Mouse (Mus musculus) kidney, postnatal 14 days (tissue): ENCODE data around the gene Rnf32.

Source experiments
- DNase-seq: peaks from one replicate; pipeline ENCODE4 v3.0.0; 2022; ENCODE audit warnings: mixed read lengths

The Rnf32 gene

DNA sequence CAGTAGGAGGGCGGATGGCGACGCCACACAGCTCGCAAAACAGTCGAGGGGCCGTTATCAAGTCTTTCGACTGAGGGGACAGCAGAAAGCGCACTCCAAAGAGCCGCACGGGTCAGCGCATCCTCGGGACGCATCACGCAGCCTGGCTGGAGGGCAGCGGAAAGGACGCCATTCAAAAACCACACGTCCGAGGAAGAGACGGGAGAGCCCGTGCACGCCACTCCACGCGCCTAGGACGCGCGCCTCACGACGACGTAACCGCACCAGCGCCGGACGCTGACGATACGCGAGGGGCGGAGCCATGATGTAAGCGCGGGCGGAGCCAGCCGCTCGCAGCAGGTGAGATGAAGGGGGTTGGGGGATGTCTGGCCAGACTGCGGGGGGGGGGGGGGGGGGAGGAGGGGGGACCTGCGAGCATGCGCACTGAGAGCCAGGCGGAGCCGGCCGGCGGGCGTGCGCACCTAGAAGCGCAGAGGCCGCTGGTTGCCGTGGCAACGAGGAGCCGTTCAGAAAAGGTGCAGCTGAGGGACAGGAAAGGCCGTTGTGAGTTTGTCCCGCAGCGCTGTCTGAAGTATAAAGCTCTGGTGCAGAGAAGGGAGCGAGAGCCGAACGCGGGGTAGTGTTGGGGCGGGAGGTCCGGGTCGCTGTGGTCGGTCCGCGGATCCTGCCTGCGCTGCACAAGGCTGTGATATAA is at the start of gene Rnf32:
Gene Rnf32, plus strand, starts transcription at position 423 of the 694 bp plus-strand sequence.
- peak; percentile 87 for DNase-seq

DNA sequence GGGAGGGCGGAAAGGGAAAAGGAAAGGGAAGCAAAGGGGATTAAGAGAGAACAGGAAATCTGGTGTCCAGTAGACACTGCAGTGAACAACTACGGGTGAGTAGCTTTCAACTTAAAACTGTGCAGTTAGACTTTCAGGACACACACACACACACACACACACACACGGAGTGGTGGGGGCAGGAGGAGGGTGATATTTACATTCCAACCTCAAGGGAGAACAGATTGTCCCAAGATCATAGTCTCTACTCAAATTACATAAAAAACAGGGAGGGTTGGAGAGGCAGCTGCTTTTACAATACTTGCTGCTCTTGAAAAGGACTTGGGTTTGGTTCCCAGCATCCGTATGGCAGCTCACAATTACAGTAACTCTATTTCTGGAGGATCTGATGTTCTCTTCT is 45.6 kb upstream of the Rnf32 start:
- no peak for DNase-seq

DNA sequence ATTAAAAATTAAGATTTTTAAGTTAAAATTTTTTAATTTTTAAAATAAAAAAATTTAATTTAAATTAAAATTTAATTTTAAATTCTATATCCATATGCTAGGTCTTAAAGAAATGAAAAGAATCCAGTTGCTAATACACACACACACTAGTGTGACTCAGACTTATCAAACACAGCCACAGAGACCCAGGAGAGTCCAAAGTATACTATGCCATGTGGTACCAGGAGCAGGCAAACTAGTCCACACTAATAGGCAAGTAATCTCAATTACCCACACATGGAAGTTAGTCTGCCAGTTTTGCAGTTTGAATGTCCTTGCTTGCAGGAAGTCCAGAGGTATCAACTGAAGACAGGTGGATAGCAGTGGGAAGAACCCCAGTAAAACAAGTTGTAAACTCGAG is 35.9 kb upstream of the Rnf32 start:
- DNase-seq, result no peak

DNA sequence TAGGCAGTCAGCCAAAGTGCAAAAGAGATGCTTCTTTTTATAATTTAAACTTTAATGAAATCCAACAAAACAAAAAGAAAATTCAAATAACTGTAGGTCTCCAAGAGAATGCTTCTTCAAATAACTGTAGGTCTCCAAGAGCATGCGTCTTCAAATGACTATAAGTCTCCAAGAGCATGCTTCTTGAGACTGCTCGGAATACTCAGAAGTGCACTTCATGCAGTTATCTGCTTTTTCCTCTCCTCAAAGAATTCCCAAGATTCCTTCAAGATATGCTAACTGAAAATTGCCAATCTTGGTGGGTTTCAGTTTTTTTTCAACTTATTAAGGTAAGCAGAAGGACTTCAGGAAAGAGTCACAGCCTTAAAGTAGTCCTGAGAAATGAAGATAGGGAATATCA is 28.8 kb upstream of the Rnf32 start:
- no peak for DNase-seq

DNA sequence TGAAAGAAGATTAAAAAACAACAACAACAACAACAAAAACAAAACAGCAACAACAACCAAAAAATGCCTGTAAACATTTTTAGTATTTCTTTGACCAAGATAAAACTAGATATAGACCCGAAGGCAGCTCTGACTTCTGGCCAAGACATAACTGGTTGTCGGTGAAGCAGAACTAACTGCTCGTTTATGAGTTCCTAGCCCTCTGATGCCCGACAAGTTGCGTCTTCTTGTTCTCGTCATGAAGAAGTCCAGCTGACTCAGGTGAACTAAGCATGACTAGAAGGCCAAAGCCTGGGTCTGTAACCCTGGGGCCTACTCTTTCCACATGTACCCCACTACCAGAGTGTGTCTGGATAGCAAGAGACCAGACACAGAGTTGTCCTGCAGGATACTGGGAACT is 25.6 kb upstream of the Rnf32 start:
- peak; percentile 38 for DNase-seq

DNA sequence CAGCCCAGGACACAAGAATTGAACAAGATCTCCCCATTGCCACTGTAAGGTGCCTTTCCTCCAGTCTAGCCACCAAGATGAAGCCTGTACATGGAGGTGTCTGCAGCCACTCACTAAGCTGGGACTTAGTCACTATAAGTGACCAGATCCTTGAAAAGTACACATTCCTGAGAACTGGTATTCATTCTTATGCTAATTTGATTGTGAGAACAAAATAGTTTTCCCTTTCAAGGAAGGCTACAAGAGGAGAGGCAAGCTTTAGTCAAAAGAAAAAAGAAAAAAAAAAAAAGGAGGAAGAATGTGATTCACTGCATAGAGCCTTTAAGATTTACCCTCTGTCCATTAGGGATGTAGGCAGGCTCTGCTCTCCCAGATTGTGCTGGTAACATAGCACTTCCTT is 24.6 kb upstream of the Rnf32 start:
- DNase-seq, result no peak

DNA sequence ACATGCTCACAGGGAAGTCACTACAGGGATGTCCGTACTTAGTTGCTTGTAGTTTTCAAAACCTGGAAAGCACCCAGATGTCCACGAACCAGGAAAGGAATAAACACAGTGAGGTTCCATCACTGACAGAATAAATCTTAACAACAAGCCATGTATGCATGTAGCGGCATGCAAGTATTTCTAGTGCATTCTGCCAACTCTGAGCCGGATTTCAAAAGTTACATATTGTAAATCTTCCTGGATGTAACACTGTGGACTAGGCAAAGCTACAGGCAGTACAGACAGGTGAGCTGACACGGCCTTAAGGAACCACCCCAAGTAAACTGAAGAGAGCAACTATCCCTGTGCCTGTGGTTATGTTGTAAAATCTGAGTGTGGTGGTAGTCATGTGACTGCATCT is 9.0 kb upstream of the Rnf32 start:
- no peak for DNase-seq

DNA sequence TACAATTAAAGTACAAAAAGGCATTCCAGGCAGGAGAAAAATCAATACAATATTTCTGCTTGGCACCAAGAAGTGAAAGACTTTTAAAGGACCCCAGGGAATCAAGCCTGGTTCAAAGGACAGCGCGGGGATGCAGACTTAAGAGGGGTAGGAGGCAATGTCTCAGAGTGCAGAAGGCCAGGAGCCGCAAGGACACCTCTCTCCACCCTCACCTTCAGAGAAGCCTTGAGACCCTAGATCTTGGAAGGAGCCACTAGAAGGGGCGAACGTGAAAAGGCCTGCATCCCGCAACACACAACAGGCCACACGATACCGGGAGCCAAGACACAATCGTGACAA is 592 bp upstream of the Rnf32 start:
- DNase-seq, result no peak

DNA sequence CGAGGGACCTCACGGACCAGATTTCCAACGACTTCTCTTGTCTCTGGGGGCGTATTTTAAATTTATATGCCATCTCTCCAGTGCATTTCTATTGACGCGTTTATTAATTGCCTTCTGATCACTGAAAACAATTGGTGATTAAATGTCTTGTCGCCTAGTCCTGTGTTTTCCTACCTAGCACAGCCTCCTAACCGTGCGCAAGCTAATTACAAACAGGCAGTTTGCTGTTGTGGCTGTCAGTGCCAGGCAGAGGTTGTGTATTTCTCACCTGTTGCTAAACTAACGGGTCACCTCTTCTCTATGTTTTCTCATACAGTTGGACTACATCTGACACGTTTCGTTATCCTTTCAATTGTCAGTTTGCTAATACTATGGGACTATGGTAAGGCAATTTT is 469 bp downstream of the Rnf32 start:
- DNase-seq, result no peak

DNA sequence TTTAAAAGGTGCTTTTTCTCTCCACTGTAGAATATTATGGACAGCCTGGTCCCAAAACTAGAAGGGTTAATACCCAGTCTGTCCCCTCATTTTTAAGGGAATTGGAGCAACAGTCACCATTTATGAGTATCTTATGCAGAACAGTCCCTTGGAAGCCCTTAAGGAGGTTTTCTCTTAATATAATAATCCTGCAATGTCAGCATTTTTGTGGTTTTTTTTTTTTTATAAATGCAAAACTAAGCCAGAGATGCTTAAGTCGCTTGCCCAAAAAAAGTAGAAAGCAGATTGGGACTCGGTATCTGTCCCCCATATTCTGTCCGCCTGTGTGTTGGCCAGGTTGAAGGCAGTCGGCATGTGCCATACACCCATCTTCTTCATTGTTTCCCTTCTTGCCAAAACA is 1.4 kb downstream of the Rnf32 start:
- DNase-seq, result no peak

DNA sequence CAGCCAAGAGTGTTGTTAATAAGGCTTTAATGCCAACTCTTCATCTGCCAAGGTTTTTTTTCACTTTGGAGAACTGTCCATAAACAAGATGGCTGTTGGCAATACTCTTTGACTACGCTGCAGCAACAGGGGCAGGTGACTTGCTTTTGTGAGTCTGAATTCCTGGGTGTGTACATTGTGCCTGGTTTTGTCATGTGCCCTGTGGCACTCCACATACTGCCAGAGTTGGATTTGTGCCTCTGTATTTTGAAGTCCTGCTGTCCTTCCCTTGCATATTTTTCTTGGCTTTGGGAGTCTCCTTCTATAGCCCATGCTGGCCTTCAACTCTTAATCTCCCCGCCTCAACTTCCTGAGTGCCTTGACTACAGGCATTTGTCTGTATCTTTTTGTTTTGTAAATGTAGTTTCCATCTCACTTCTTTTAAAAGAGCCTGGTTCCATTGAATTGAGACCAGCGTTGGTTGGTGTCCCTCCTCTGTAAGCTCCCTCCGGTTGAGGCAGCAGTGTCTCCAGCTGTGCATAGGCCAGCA is 3.2 kb downstream of the Rnf32 start:
- DNase-seq, result no peak

DNA sequence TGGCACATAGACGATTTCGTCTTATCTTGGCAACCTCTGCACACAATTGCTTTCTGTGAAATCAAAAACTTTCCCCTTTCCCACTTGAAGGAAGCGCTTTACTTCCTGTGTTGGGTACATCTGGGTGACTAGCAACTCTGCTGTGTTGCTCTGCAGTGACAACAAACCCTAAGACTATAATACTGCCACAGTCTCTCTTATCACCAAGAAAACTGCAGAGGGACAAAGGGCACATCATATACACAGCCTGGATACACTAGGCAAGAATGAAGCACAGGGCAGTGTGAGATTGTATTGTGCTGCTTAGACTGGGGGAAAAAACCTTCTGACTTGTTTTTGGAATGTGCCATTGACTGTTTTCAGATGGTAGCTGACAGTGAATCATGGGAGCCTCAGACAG is 4.1 kb downstream of the Rnf32 start:
- no peak for DNase-seq

DNA sequence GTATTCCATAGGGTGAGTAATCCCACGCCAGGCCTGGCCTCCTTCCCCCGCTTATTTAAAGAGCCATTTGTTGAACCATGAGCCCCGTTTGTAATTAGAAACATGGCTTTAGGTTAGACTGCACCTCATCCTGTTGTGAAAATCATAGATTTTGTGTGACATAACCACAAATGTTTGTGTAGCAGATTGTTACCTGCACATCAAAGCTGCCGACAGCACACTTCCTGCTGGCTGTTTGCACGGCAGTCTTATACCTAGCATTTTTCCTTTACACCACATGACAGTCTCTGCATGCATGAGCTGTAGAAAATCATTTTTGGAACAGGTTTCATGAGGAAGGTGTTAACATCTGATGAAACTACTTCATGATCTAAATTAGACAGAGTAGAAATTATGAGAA is 9.9 kb downstream of the Rnf32 start:
- DNase-seq, result no peak

DNA sequence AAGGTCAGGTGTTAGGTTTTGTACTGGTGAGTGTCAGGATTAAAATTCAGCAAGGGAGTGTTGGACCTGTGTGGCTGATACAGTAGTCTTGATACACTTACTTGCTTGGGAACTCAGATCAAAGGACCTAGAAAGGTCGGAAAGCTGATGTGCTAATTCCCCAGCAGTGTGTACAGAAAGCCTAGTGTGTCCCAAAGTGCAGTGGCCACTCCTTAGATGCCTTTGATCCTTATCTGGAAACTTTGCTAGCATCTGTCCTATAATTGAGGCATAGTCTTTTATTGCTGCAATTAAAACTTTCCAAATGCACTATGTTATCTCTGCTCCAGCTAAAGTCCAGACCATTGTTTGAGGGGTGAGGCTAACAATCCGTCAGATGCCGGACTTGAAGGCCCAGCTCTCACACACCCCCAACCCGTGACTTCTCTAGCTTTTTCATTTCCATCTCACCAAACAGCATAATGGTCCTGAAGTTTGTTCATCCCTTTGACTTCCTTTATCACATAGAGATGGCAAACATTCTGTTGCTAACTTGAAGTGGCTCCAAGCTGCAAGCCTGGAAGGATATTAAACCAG is 16.3 kb downstream of the Rnf32 start:
- DNase-seq, result no peak

DNA sequence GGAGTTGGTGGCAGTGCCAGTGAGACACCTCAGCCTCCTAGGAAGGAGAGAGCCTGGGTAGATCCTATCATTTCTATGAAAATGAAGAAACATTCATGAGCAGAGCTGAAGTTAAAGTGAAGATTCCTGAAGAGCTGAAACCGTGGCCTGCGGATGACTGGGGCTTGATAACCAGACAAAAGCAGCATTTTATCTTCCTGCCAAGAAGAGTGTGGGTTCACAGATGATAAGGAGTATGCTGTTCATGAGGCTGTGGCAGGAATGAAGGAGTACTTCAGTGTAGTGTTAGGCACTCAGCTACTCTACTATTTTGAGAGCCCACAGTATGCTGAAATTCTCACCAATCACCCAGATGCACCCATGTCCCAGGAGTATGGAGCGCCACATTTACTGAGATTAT is 22.2 kb downstream of the Rnf32 start:
- no peak for DNase-seq

DNA sequence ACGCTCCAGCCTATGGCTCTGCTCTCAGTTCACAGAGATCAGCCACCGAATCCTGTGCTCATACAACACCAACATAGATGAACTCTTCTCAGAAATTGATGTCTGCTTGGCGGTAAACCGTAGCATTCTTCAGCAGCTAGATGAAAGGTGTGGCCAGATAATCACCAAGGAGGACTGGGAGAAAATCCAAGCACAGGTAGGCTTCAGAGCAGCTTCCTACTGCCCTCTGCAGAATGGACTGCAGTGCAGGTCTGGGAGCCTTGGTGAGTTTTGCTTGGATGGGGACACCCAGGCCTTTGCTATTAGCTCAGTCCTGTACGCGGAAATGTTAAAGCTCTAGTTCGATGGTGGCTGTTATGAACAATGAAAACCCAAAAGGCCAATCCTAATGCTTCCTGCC is 28.3 kb downstream of the Rnf32 start:
- DNase-seq, result no peak

DNA sequence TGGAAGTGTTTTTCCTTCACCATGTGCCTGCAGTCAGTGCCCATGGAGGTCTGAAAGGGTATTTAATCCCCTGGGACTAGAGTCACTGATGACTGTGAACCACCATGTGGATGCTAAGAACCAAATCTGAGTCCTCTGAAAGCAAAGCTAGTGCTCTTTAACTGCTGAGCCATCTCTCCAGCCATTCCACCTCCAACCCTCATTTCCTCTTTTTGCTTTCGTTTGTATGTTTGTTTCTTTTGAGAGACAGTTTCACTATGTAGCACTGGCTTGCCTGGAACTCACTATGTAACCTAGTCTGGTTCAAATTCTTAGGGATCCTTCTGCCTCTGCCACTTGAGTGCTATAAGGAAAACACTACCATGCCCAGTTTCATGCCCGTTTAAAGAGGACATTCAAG is 34.7 kb downstream of the Rnf32 start:
- DNase-seq, result no peak

DNA sequence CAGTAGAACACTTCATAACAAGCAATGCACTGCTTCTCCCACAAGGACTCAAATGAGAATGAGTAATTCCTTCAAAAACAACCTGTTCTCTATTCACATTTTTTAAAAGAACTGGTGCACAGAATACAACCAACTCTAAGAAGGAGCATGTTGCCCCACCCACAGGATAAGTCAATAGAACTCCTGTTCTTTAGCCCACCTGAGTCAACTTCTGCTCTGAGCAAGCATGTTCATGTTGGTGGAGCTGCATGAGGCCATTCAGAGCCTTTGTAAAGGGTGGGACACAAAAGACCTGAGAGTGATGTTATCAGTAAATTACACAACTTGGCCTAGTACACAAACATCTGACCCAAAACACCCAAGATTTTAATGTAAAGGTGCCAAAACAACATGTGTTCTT is 42.6 kb downstream of the Rnf32 start:
- DNase-seq, result no peak

DNA sequence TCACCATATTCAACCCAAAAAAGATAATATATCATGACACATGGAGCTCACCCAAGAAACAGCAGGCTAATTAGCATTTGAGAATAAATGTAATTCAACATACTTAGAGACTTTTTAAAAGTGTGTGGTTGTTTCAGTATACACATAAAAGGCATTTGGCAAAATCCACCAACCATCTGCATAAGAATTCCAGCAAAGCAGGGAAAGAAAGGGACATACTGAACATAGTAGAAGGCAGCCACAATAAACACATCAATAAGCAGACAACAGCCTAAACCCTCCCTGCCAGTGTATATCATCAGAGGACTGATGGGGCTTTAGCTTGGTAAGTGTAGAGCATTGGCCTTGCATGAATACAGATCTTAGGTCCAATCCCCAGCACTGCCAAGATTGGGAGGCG is 49.0 kb downstream of the Rnf32 start:
- DNase-seq, result no peak

DNA sequence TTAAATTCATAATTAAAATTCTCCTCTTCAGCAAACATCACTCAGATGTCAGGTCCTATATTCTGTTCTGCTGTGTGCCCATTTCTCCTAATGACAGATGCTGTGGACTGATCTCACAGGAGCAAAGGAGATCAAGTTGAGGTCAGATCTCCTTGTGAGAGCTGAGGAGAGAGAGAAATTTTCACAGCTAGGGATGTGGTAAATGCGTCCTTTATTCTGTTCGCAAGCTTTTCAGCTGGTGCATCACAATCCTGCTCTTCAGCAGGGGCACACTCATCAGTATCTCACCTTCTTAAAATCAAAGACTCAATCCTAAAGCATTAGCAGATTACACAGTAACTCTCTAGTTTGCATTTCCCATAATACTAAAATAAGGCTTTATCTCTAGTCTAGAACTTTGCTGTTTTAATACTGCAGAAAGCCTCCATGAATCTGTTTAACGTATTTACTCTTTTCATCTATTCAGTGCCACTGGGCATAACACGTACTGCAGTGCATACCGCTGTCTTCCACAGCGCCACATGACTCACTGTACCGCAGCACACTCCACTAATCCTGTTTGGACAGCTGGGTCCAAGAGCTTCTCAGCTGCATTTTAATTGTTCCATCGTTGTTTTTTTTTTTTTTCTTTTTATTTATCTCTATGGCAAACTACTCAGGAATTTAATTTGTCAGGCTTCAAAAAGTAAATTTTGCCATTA is 55.2 kb downstream of the Rnf32 start:
- no peak for DNase-seq

DNA sequence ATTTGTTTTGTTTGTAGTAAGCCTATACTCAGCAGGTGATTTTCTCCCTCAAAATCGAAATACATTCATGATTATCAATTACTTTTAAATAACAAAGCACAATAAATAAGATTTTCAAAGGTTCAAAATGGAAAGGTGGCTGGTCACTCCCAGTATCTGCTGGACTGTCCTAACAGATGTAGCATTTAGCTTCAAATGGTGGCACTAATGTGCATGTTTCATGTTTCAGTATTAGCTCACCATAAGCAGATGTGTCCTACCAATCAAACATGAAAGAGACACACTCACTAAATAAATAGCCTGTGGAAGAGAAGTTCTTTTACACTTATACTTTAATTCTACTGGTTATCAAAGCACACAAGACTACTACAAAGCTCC is 55.7 kb downstream of the Rnf32 start:
- DNase-seq, result no peak

DNA sequence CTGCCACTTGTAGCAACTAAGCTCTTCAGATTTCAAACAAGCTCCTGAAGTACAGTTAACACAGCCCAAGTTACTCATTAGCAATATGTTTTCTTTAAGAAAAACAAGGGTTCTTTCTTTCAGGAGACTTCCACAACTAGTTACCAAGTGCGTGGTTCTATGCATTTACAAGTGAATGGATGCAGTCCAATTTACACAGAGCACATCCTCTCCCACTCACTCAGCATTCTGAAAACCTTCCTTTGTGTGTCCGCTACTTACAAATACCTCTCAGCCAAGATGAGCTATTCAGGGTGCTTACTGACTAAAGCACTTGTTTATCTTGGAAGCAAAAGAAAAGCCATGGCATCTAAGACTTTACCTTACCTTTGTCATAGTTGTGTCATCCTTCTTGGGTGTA is 58.1 kb downstream of the Rnf32 start:
- DNase-seq, result no peak

DNA sequence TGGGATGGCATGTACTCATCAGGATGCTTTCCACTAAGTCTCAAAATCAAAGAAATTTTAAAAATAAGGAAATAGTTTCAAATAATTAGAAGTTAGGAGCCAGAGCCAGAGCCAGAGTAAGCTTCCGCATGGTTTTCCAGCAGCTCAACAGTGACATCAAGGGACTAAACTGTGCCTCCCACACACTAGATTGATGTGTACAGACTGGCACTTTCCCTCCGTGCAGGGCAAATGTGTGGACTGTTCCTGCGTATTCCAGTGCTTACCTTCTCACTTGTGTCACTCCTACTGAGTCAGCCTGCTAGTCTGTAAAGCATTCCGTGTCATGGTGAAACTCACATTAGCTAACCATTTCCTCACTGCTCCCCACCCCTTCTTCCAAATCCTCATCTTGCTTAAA is 75.1 kb downstream of the Rnf32 start:
- no peak for DNase-seq

DNA sequence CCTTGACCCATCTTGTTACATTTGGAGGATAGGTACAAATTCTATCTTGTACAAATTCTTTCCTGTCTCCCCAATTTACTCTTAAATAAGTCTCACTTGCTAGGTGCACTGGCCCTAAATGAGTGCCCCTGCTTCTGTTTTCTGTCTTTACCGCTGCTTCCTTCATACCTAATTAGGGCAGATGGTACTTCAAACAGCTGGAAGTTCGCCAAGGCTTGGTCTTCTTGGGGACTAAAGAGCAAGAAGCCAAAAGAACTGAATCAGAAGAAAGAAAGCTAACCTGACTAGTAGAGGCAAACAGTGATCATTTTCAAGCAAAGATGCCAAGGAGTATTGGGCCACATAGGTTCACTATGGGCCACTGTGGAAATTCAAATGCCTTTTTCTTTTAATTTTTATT is 77.6 kb downstream of the Rnf32 start:
- DNase-seq, result no peak

DNA sequence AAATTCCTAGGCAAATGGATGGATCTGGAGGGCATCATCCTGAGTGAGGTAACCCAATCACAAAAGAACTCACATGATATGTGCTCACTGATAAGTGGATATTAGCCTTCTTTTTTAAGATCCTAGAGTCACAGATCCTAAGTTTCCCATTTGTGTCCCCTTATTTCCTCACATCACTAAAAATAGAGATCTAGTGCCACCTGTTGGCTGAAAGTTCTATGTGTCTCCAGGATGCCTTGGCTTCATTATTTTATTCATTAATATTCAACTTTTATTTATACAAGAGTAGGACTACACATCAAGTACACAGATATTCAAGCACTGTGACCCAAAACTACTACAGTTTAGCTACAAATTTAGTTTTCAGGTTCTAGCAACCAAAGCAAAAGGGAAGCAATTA is 79.0 kb downstream of the Rnf32 start:
- DNase-seq, result peak; percentile 10
